Mouse (Mus musculus) limb, embryonic 11.5 days (tissue): ENCODE measurements around the gene Pou3f1. TPM values are rescaled to one million over a fixed set of nuclear protein-coding genes. Genes with fewer than 3 reads are reported as not detected.
A peak's percentile ranks its signal among the peaks of the same experiment; 100 is the strongest.

ENCODE experiments used
- ATAC-seq: fragments of 200-750 bp; cut with Nextera tagmentation; 2 replicates; pipeline ENCODE4 v1.8.0; 2017; ENCODE audit warnings: low read depth; ENCODE audit not compliant: insufficient number of reproducible peaks, low FRiP score, low TSS enrichment
- DNase-seq: peaks from one replicate; pipeline ENCODE4 v3.0.0-alpha.2; 2015; ENCODE audit warnings: low spot score
- H3K27ac ChIP-seq: fragments of 300-500 bp; sonication (generic); replicated peaks from 2 replicates; pipeline ENCODE4 v1.5.1; 2014; ENCODE audit warnings: low read depth, mild to moderate bottlenecking, low read length
- H3K27me3 ChIP-seq: fragments of 300-500 bp; sonication (generic); 2 replicates; pipeline ENCODE4 v1.6.1; 2014; ENCODE audit warnings: mild to moderate bottlenecking, low read length, mixed read lengths; ENCODE audit not compliant: control insufficient read depth, insufficient read depth
- H3K36me3 ChIP-seq: fragments of 300-500 bp; sonication (generic); 2 replicates; pipeline ENCODE4 v1.6.1; 2014; ENCODE audit warnings: mild to moderate bottlenecking, low read length, moderate library complexity, mixed read lengths; ENCODE audit not compliant: control insufficient read depth, insufficient read depth
- H3K4me1 ChIP-seq: fragments of 300-500 bp; sonication (generic); 2 replicates; pipeline ENCODE4 v1.6.1; 2014; ENCODE audit warnings: low read length, mixed read lengths; ENCODE audit not compliant: control insufficient read depth, insufficient read depth
- H3K4me2 ChIP-seq: fragments of 300-500 bp; sonication (generic); 2 replicates; pipeline ENCODE4 v1.6.1; 2014; ENCODE audit warnings: low read depth, mild to moderate bottlenecking, moderate library complexity; ENCODE audit not compliant: severe bottlenecking
- H3K4me3 ChIP-seq: fragments of 300-500 bp; sonication (generic); 2 replicates; pipeline ENCODE4 v1.5.1; 2014; ENCODE audit warnings: low read depth, low read length
- H3K9ac ChIP-seq: fragments of 300-500 bp; sonication (generic); 2 replicates; pipeline ENCODE4 v1.6.1; 2014; ENCODE audit warnings: mild to moderate bottlenecking, low read length
- H3K9me3 ChIP-seq: fragments of 300-500 bp; sonication (generic); 2 replicates; pipeline ENCODE4 v1.6.1; 2016; ENCODE audit warnings: low read length; ENCODE audit not compliant: control insufficient read depth
- WGBS: fragments of 180-500 bp; shearing (Covaris S2); extraction: QIAGEN DNeasy Blood & Tissue Kit; methylation state at CpG from one replicate; pipeline ENCODE4 v1.1.7; 2014; 5-methylcytosine and 5-hydroxymethylcytosine counted together
- polyA plus RNA-seq: library from polyadenylated mRNA; unstranded; fragments of >200 nt; fragmentation: Nextera tagmentation; extraction: Ambion mirVana; gene quantifications from 2 replicates; pipeline ENCODE4 v1.2.1, GENCODE M21; 2014

Gene Pou3f1
- polyA plus RNA-seq, 1 experiment from 2014 or later: 0.27 TPM

DNA sequence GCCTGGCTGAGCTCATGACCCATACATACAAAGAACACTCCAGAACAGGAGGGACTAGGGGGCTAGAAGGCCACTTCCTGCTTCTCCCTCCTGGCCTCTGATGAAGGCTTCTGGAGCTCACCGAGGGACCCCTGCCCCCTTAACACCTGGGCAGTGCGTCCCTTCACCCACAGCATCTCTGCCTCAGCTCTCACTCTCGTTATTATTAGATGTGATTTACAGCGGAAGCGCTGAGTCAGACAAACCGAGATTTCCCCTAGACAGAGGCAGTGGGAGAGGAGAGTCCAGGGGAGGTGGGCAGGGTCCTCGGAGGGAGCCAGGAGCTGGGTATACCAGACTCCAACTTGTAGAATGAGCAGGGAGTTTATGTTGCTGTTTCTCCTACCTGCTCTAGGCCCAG is 15.0 kb downstream of the Pou3f1 start:
- Histone ChIP-seq H3K27ac (no peak overlapping the region), H3K4me3 (no peak overlapping the region; the same call in 1 of the 2 replicates), H3K27me3 (peaks cover 22% of the 10 kb centered on the region), H3K9ac (no peak overlapping the region), H3K4me1 (peaks cover 17% of the 10 kb centered on the region), H3K36me3 (no peaks in the 10 kb centered on the region), H3K4me2 (0 out of 2 replicates have a peak overlapping the region, but pooled peaks have one; percentile 38), H3K9me3 (no peaks in the 10 kb centered on the region)
- 26% methylated on average over 7 of the region's 7 CpGs for WGBS
- DNase-seq (no peak), ATAC-seq (no peak)

- DNase-seq (peak; percentile 45), ATAC-seq (no peak)
- Histone ChIP-seq H3K9ac (no peak overlapping the region), H3K4me1 (peaks cover 17% of the 10 kb centered on the region), H3K27ac (no peak overlapping the region), H3K4me2 (peak overlapping the region; percentile 38), H3K27me3 (peaks cover 13% of the 10 kb centered on the region; the same call in 1 of the 2 replicates), H3K36me3 (0 out of 2 replicates have a peak, but pooled peaks cover 3% of the 10 kb centered on the region), H3K9me3 (no peaks in the 10 kb centered on the region), H3K4me3 (peak overlapping the region; percentile 10)
- WGBS: 2% methylated on average over 29 of the region's 31 CpGs
These were observed 16.0 kb downstream of the Pou3f1 start for GRCm38 (mm10) chr4:124672347-124673320.

- no peak overlapping the region for H3K4me2 ChIP-seq
- no peak for ATAC-seq
- H3K4me1 ChIP-seq: peaks cover 17% of the 10 kb centered on the region
- no peak for DNase-seq
- no peaks in the 10 kb centered on the region for H3K9me3 ChIP-seq
- H3K9ac ChIP-seq: no peak overlapping the region
- peaks cover 8% of the 10 kb centered on the region; the same call in 1 of the 2 replicates for H3K27me3 ChIP-seq
- no peak overlapping the region for H3K4me3 ChIP-seq
- WGBS: 73% methylated on average over 17 of the region's 17 CpGs
- H3K36me3 ChIP-seq: 0 out of 2 replicates have a peak, but pooled peaks cover 5% of the 10 kb centered on the region
- H3K27ac ChIP-seq: no peak overlapping the region
These were observed 17.9 kb downstream of the Pou3f1 start for GRCm38 (mm10) chr4:124674334-124675032.

DNA sequence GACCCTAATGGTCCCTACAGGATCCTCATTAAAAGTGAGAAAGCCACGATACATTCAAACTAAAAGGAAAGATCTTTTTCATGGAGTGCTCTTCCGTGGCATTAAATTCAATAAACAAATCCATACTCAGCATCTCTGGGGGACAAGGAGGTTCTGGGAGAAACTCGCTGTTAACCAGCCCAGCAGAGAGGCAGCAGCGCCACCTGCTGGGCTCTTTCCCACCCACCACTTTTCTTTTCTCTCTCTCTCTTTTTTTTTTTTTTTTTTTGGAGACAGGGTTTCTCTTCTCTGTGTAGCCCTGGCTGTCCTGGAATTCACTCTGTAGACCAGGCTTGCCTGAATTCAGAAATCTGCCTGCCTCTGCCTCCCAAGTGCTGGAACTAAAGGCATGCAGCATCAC is 18.4 kb downstream of the Pou3f1 start:
- no peak overlapping the region for H3K4me2 ChIP-seq
- H3K4me3 ChIP-seq: no peak overlapping the region
- no peak overlapping the region for H3K27ac ChIP-seq
- no peaks in the 10 kb centered on the region for H3K9me3 ChIP-seq
- H3K27me3 ChIP-seq: peaks cover 8% of the 10 kb centered on the region; the same call in 1 of the 2 replicates
- peak; percentile 81 for DNase-seq
- H3K9ac ChIP-seq: no peak overlapping the region
- no peak for ATAC-seq
- WGBS: 3% methylated on average over 4 of the region's 4 CpGs
- peaks cover 7% of the 10 kb centered on the region; the same call in 1 of the 2 replicates for H3K36me3 ChIP-seq
- peaks cover 17% of the 10 kb centered on the region for H3K4me1 ChIP-seq

DNA sequence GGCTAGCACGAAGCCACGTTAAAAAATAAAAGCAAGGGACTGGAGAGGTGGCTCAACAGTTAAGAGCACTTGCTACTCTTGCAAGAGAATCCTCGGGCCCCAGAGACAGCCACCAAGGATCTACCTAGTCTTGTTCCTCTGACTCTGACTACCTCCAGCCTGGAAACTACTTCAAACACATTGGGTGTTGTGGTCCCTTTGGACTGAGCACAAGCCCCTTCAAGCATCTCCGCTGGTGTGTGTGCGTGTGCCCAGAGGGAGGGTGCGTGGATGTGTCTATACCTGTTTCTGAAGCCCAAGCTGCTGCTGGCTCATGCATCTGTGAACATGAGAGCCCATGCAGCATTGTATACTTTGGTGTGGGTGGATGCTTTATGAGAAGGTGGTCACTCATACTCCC is 19.4 kb downstream of the Pou3f1 start:
- WGBS: 81% methylated on average over 6 of the region's 6 CpGs
- no peak overlapping the region for H3K9ac ChIP-seq
- H3K4me3 ChIP-seq: no peak overlapping the region
- peaks cover 17% of the 10 kb centered on the region for H3K4me1 ChIP-seq
- H3K27ac ChIP-seq: no peak overlapping the region
- H3K27me3 ChIP-seq: peaks cover 8% of the 10 kb centered on the region; the same call in 1 of the 2 replicates
- H3K9me3 ChIP-seq: no peaks in the 10 kb centered on the region
- DNase-seq (no peak), ATAC-seq (no peak)
- no peak overlapping the region for H3K4me2 ChIP-seq
- H3K36me3 ChIP-seq: peaks cover 12% of the 10 kb centered on the region; the same call in 1 of the 2 replicates

- Histone ChIP-seq H3K4me3 (no peak overlapping the region), H3K27me3 (no peaks in the 10 kb centered on the region), H3K4me1 (no peaks in the 10 kb centered on the region), H3K27ac (no peak overlapping the region), H3K36me3 (peaks cover 28% of the 10 kb centered on the region), H3K4me2 (no peak overlapping the region), H3K9me3 (no peaks in the 10 kb centered on the region), H3K9ac (no peak overlapping the region)
- 59% methylated on average over 7 of the region's 7 CpGs for WGBS
- ATAC-seq: no peak
- no peak for DNase-seq
These were observed 25.7 kb downstream of the Pou3f1 start for GRCm38 (mm10) chr4:124682270-124682669.

GRCm38 (mm10) chr4:124683474-124683873 is 26.9 kb downstream of the Pou3f1 start:
- Histone ChIP-seq H3K9ac (no peak overlapping the region), H3K4me3 (no peak overlapping the region), H3K9me3 (no peaks in the 10 kb centered on the region), H3K27ac (no peak overlapping the region), H3K4me1 (no peaks in the 10 kb centered on the region), H3K4me2 (no peak overlapping the region), H3K27me3 (no peaks in the 10 kb centered on the region), H3K36me3 (peaks cover 23% of the 10 kb centered on the region)
- WGBS: 94% methylated on average over 4 of the region's 4 CpGs
- DNase-seq (no peak), ATAC-seq (no peak)

- H3K36me3 ChIP-seq: peaks cover 22% of the 10 kb centered on the region
- no peaks in the 10 kb centered on the region for H3K4me1 ChIP-seq
- DNase-seq (no peak), ATAC-seq (no peak)
- no peak overlapping the region for H3K9ac ChIP-seq
- WGBS: 81% methylated on average over 4 of the region's 4 CpGs
- no peaks in the 10 kb centered on the region for H3K27me3 ChIP-seq
- H3K27ac ChIP-seq: no peak overlapping the region
- H3K4me2 ChIP-seq: no peak overlapping the region
- H3K4me3 ChIP-seq: no peak overlapping the region
- no peaks in the 10 kb centered on the region for H3K9me3 ChIP-seq
These were observed 28.4 kb downstream of the Pou3f1 start for GRCm38 (mm10) chr4:124685004-124685403.
